Mouse (Mus musculus): Measurements from ENCODE around the gene Urah. TPM values are rescaled to one million over a fixed set of nuclear protein-coding genes. Genes with fewer than 3 reads are reported as not detected.

The Urah gene
- polyA plus RNA-seq, 1 experiment from 2014 or later, result 21.9 TPM

GRCm38 (mm10) chr7:140821305-140821652 lies 13.5 kb upstream of the Urah start:
- TF ChIP-seq CTCF (IDR thresholded peaks at IDR 0.05; ENCODE audit: low read depth) (no peak), EP300 (optimal IDR thresholded peaks at IDR 0.05) (no peak)
- Histone ChIP-seq H3K9me3 (ENCODE audit: control insufficient read depth, low read length) (no peaks in the 10 kb centered on the region), H3K4me2 (replicated peaks; ENCODE audit: low read depth) (peak overlapping the region; percentile 63), H3K27me3 (ENCODE audit: control insufficient read depth, insufficient read depth, low read length) (no peaks in the 10 kb centered on the region), H3K9ac (ENCODE audit: low read length) (no peak overlapping the region), H3K4me1 (replicated peaks; ENCODE audit: control insufficient read depth, insufficient read depth) (no peaks in the 10 kb centered on the region), H3K27ac (replicated peaks) (no peak overlapping the region), H3K36me3 (ENCODE audit: control insufficient read depth, insufficient read depth, low read length) (no peaks in the 10 kb centered on the region), H3K4me3 (ENCODE audit: low read depth, low read length) (peak overlapping the region; percentile 36; the same call in 1 of the 2 replicates)
- DNase-seq (ENCODE audit: low spot score) (no peak), ATAC-seq (ENCODE audit: low FRiP score, low TSS enrichment) (no peak)
- WGBS, result 51% methylated on average over 5 of the region's 5 CpGs

DNA sequence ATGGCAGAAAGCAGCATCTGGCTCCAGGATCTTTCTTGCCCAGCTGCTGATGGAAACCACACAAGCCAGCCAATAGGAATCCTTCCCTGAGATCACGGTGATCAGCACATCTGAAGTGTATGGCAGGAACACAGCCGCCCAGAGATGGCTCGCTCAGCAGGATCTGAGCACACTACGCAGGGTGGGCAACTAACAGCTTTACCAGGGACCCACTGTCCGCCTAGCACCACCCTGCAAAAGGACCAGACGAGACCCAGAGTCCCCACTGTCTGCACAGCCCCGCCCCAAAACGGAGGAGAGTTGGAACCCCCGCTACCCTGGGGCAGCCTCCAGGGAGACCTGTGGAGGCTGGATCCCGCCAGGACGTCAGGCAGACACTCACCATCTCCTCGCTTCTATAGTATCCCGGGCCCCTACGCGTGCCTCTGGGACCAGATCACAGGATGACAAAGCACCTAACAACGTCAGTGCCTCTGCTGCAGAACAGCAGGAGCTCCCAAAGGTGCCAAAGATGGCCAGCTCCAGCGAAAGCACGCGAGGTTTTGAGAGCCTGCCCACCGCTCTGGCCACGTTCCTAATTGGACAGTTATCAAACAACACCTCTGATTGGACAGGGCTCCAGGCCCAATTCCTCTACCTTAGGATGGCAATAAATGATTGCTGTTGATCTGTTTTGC lies 13.0 kb upstream of the Urah start, which contains the start of gene Zfp941:
Zfp941 (minus strand) TSS at position 526 of the 677 bp plus-strand sequence.
- Histone ChIP-seq H3K4me3 (ENCODE audit: low read depth, low read length) (peak within 1 kb of the TSS; percentile 36), H3K9ac (ENCODE audit: low read length) (peak within 1 kb of the TSS; percentile 48; the same call in 1 of the 2 replicates), H3K4me1 (replicated peaks; ENCODE audit: control insufficient read depth, insufficient read depth) (no peaks in the 10 kb centered on the region), H3K27me3 (ENCODE audit: control insufficient read depth, insufficient read depth, low read length) (no peaks in the 10 kb centered on the region), H3K9me3 (ENCODE audit: control insufficient read depth, low read length) (no peaks in the 10 kb centered on the region), H3K4me2 (replicated peaks; ENCODE audit: low read depth) (peak within 1 kb of the TSS; percentile 63), H3K36me3 (ENCODE audit: control insufficient read depth, insufficient read depth, low read length) (no peaks in the 10 kb centered on the region), H3K27ac (replicated peaks) (no peak within 1 kb of the TSS)
- no peak for TF ChIP-seq CTCF (IDR thresholded peaks at IDR 0.05; ENCODE audit: low read depth)
- TF ChIP-seq EP300 (optimal IDR thresholded peaks at IDR 0.05), result no peak
- 2% methylated on average over 21 of the region's 21 CpGs for WGBS
- DNase-seq (ENCODE audit: low spot score) (peak; percentile 46), ATAC-seq (ENCODE audit: low FRiP score, low TSS enrichment) (peak; percentile 67)

DNA sequence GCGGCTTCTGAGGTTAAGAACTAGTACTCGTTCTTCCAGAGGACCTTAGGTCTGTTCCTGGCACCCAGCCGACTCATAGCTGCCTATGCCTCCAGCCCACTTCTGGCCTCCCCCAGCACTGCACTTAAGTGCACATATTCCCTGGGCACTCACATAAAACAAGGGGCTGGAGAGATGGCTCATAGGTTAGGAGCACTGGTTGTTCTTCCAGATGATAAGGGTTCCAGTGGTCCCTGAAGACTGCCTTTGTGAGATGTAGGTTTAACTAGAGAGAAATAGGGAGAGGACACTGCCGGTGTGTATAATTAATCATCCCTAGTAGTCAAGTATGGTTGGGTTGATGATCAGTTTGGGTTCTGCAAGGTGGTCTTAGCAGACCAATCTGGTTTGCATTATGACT lies 12.1 kb upstream of the Urah start:
- Histone ChIP-seq H3K9me3 (ENCODE audit: control insufficient read depth, low read length) (no peaks in the 10 kb centered on the region), H3K9ac (ENCODE audit: low read length) (no peak overlapping the region), H3K4me2 (replicated peaks; ENCODE audit: low read depth) (no peak overlapping the region), H3K27me3 (ENCODE audit: control insufficient read depth, insufficient read depth, low read length) (no peaks in the 10 kb centered on the region), H3K4me1 (replicated peaks; ENCODE audit: control insufficient read depth, insufficient read depth) (no peaks in the 10 kb centered on the region), H3K27ac (replicated peaks) (no peak overlapping the region), H3K36me3 (ENCODE audit: control insufficient read depth, insufficient read depth, low read length) (no peaks in the 10 kb centered on the region), H3K4me3 (ENCODE audit: low read depth, low read length) (no peak overlapping the region)
- WGBS, result 88% methylated on average over 4 of the region's 4 CpGs
- no peak for DNase-seq (ENCODE audit: low spot score)
- TF ChIP-seq EP300 (optimal IDR thresholded peaks at IDR 0.05) (no peak), CTCF (IDR thresholded peaks at IDR 0.05; ENCODE audit: low read depth) (no peak)
- ATAC-seq (ENCODE audit: low FRiP score, low TSS enrichment), result no peak

GRCm38 (mm10) chr7:140828171-140828881 lies 6.5 kb upstream of the Urah start:
- H3K4me2 ChIP-seq (replicated peaks; ENCODE audit: low read depth), result no peak overlapping the region
- H3K27me3 ChIP-seq (ENCODE audit: control insufficient read depth, insufficient read depth, low read length), result no peaks in the 10 kb centered on the region
- DNase-seq (ENCODE audit: low spot score), result no peak
- H3K9me3 ChIP-seq (ENCODE audit: control insufficient read depth, low read length), result no peaks in the 10 kb centered on the region
- H3K9ac ChIP-seq (ENCODE audit: low read length), result no peak overlapping the region
- H3K36me3 ChIP-seq (ENCODE audit: control insufficient read depth, insufficient read depth, low read length), result no peaks in the 10 kb centered on the region
- no peak overlapping the region for H3K4me3 ChIP-seq (ENCODE audit: low read depth, low read length)
- peak; percentile 67 for ATAC-seq (ENCODE audit: low FRiP score, low TSS enrichment)
- no peak for TF ChIP-seq EP300 (optimal IDR thresholded peaks at IDR 0.05)
- TF ChIP-seq CTCF (IDR thresholded peaks at IDR 0.05; ENCODE audit: low read depth), result peak; percentile 76
- H3K27ac ChIP-seq (replicated peaks), result no peak overlapping the region
- 21% methylated on average over 8 of the region's 8 CpGs for WGBS
- no peaks in the 10 kb centered on the region for H3K4me1 ChIP-seq (replicated peaks; ENCODE audit: control insufficient read depth, insufficient read depth)

DNA sequence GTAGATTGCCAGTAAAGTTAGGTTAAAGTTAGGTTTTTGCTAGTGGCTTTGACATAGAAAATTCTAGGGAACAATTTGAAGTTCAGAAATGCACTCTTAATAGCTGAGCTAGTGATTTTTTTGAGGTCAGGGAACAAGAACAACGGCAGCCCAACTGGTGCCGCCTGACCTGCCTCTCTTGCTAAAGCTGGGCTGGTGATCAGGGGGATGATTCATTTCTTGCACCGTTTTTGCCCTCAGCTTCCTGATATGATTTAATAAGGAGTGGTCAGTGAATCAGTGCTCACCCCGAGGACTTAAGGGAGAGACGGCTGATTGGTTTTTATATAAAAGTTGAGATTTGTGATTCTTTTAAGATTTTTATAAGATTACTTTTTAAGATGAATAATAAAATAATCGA lies 3.4 kb upstream of the Urah start:
- TF ChIP-seq EP300 (optimal IDR thresholded peaks at IDR 0.05) (no peak), CTCF (IDR thresholded peaks at IDR 0.05; ENCODE audit: low read depth) (no peak)
- no peaks in the 10 kb centered on the region for H3K4me1 ChIP-seq (replicated peaks; ENCODE audit: control insufficient read depth, insufficient read depth)
- H3K4me2 ChIP-seq (replicated peaks; ENCODE audit: low read depth), result no peak overlapping the region
- WGBS, result 45% methylated on average over 6 of the region's 6 CpGs
- H3K9ac ChIP-seq (ENCODE audit: low read length), result no peak overlapping the region
- no peak overlapping the region for H3K27ac ChIP-seq (replicated peaks)
- H3K36me3 ChIP-seq (ENCODE audit: control insufficient read depth, insufficient read depth, low read length), result no peaks in the 10 kb centered on the region
- no peak for ATAC-seq (ENCODE audit: low FRiP score, low TSS enrichment)
- no peaks in the 10 kb centered on the region for H3K27me3 ChIP-seq (ENCODE audit: control insufficient read depth, insufficient read depth, low read length)
- no peak for DNase-seq (ENCODE audit: low spot score)
- no peak overlapping the region for H3K4me3 ChIP-seq (ENCODE audit: low read depth, low read length)
- H3K9me3 ChIP-seq (ENCODE audit: control insufficient read depth, low read length), result no peaks in the 10 kb centered on the region

DNA sequence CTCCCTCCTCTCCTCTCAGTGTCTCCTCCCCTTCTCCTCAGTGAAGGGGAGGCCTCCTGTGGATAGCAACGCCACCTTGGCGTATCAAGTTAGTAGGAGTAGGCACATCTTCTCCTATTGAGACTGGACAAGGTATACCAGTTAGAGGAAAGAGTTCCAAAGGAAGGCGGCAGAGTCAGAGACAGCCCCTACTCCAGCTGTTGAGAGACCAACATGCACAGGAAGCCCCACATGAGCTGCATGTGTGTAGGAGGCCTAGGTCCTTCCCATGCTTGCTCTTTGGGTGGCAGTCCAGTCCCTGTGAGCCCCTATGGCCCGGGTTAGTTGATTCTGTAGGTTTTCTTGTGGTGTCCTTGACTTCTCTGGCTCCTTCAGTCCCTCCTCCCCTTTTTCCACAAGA lies 1.5 kb upstream of the Urah start:
- Histone ChIP-seq H3K9ac (ENCODE audit: low read length) (no peak overlapping the region), H3K4me1 (replicated peaks; ENCODE audit: control insufficient read depth, insufficient read depth) (no peaks in the 10 kb centered on the region), H3K36me3 (ENCODE audit: control insufficient read depth, insufficient read depth, low read length) (no peaks in the 10 kb centered on the region), H3K4me2 (replicated peaks; ENCODE audit: low read depth) (no peak overlapping the region), H3K4me3 (ENCODE audit: low read depth, low read length) (no peak overlapping the region), H3K27ac (replicated peaks) (no peak overlapping the region), H3K9me3 (ENCODE audit: control insufficient read depth, low read length) (no peaks in the 10 kb centered on the region), H3K27me3 (ENCODE audit: control insufficient read depth, insufficient read depth, low read length) (no peaks in the 10 kb centered on the region)
- no peak for DNase-seq (ENCODE audit: low spot score)
- TF ChIP-seq EP300 (optimal IDR thresholded peaks at IDR 0.05) (no peak), CTCF (IDR thresholded peaks at IDR 0.05; ENCODE audit: low read depth) (no peak)
- WGBS, result 81% methylated on average over 4 of the region's 4 CpGs
- no peak for ATAC-seq (ENCODE audit: low FRiP score, low TSS enrichment)
